Mouse (Mus musculus): ENCODE measurements around the gene Slc25a15. TPM values are rescaled to one million over a fixed set of nuclear protein-coding genes. Genes with fewer than 3 reads are reported as not detected.

Slc25a15 gene
- 17.0 and 17.3 TPM in 2 replicates for polyA plus RNA-seq (2015; fragmentation: Nextera tagmentation; extraction: Ambion mirVana)

DNA sequence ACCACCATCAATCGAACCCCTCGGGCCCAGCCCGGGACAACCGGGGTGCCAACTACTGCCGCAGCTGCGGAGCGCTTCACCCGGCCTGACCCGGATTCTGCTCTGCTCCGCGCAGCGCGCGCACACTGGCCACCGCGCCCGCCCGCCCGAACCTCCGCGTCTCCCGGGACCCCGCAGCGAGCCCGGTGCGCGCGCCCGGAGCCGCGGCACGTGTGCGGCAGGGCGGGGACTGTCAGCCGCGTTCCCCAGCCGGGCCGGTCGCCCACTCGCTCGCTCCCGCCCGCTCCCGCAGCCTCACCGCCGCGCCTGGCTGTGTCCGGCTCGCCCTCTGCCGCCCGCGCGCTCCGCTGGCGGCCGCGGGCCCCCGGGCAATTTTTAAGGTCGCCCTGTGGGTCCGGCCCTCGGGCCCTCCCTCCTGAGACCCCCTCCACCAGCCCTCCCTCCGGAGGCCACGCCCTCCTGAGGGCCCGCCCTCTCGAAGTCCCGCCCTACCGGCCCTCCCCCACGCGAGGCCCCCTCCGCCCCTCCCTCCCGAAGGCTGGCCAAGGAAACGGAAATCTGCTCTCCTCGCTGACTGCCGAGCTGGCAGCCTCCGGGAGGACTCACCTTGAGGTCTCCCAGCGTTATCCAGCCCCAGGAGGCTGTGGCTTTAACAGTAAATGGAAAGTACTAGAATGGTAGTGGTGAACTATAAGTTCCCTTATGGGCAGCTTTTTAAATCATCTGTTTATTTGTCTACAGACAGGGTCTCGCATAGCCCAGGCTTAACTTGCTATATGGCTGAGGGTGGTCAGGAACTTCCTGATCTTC is at the start of gene Slc25a15:
TSS of gene Slc25a15 (minus strand) at position 456 of the 810 bp plus-strand sequence.
- Histone ChIP-seq H3K4me3 (peak within 1 kb of the TSS; percentile 76), H3K4me1 (peaks cover 22% of the 10 kb centered on the region), H3K27me3 (no peaks in the 10 kb centered on the region), H3K36me3 (peaks cover 8% of the 10 kb centered on the region), H3K9me3 (no peaks in the 10 kb centered on the region), H3K27ac (peak within 1 kb of the TSS; percentile 73), H3K9ac (peak within 1 kb of the TSS; percentile 85), H3K4me2 (replicated peaks) (peak within 1 kb of the TSS; percentile 75)
- WGBS = under 1% methylated on average over 54 of the region's 77 CpGs
- ATAC-seq (ENCODE audit: low FRiP score, low read depth) = peak; percentile 91

DNA sequence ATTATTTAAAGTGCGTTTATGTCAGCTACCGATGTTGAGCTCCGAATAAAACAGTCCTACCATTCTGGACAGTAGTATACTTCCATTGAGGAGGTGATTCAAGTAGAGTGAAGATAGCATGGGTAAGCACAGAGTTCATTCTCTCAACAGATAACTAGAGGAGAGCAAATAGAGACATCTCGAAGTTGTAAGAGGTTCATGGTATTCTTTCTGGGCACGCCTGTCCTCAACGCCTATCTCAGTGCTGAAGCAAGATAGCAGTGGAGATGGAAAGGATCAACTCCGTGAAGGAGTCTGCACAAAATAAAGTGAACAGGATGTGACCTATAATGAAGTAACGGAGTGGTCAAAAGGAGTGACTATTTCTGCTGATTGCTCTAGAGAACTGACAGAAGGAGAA is 13.6 kb upstream of the Slc25a15 start:
- ATAC-seq (ENCODE audit: low FRiP score, low read depth) = no peak
- WGBS = 21% methylated on average over 8 of the region's 8 CpGs
- peak overlapping the region; percentile 85 for H3K4me3 ChIP-seq
- H3K36me3 ChIP-seq = peaks cover 18% of the 10 kb centered on the region
- no peaks in the 10 kb centered on the region for H3K9me3 ChIP-seq
- peak overlapping the region; percentile 40; the same call in 1 of the 2 replicates for H3K27ac ChIP-seq
- peaks cover 11% of the 10 kb centered on the region for H3K4me1 ChIP-seq
- peak overlapping the region; percentile 75 for H3K4me2 ChIP-seq (replicated peaks)
- H3K9ac ChIP-seq = peak overlapping the region; percentile 92
- H3K27me3 ChIP-seq = no peaks in the 10 kb centered on the region

GRCm38 (mm10) chr8:22411282-22411702 is 12.9 kb upstream of the Slc25a15 start, which contains the start of gene Mrps31:
Gene Mrps31 (plus strand): TSS chr8:22411361.
- Histone ChIP-seq H3K4me1 (peaks cover 11% of the 10 kb centered on the region), H3K9me3 (no peaks in the 10 kb centered on the region), H3K27me3 (no peaks in the 10 kb centered on the region), H3K4me2 (replicated peaks) (peak within 1 kb of the TSS; percentile 75), H3K4me3 (peak within 1 kb of the TSS; percentile 85), H3K36me3 (peaks cover 13% of the 10 kb centered on the region), H3K27ac (peak within 1 kb of the TSS; percentile 40; the same call in 1 of the 2 replicates), H3K9ac (peak within 1 kb of the TSS; percentile 92)
- WGBS = under 1% methylated on average over 25 of the region's 25 CpGs
- peak; percentile 96 for ATAC-seq (ENCODE audit: low FRiP score, low read depth)

- peaks cover 11% of the 10 kb centered on the region for H3K4me1 ChIP-seq
- peak overlapping the region; percentile 75 for H3K4me2 ChIP-seq (replicated peaks)
- H3K9me3 ChIP-seq = no peaks in the 10 kb centered on the region
- H3K27me3 ChIP-seq = no peaks in the 10 kb centered on the region
- peak overlapping the region; percentile 92 for H3K9ac ChIP-seq
- peaks cover 8% of the 10 kb centered on the region for H3K36me3 ChIP-seq
- 17% methylated on average over 16 of the region's 16 CpGs for WGBS
- no peak overlapping the region for H3K27ac ChIP-seq
- ATAC-seq (ENCODE audit: low FRiP score, low read depth) = no peak; the same call in 1 of the 2 replicates
- H3K4me3 ChIP-seq = peak overlapping the region; percentile 85
These were observed 12.4 kb upstream of the Slc25a15 start for GRCm38 (mm10) chr8:22410688-22411281.

GRCm38 (mm10) chr8:22405733-22406132 is 7.3 kb upstream of the Slc25a15 start:
- Histone ChIP-seq H3K36me3 (no peaks in the 10 kb centered on the region), H3K27me3 (no peaks in the 10 kb centered on the region), H3K9ac (no peak overlapping the region), H3K9me3 (no peaks in the 10 kb centered on the region), H3K27ac (no peak overlapping the region), H3K4me3 (no peak overlapping the region), H3K4me2 (replicated peaks) (no peak overlapping the region), H3K4me1 (peaks cover 3% of the 10 kb centered on the region; the same call in 1 of the 2 replicates)
- WGBS = 80% methylated on average over 6 of the region's 6 CpGs
- no peak for ATAC-seq (ENCODE audit: low FRiP score, low read depth)

- Histone ChIP-seq H3K9me3 (no peaks in the 10 kb centered on the region), H3K4me1 (peaks cover 5% of the 10 kb centered on the region; the same call in 1 of the 2 replicates), H3K9ac (no peak overlapping the region), H3K4me2 (replicated peaks) (no peak overlapping the region), H3K36me3 (no peaks in the 10 kb centered on the region), H3K4me3 (no peak overlapping the region), H3K27me3 (no peaks in the 10 kb centered on the region), H3K27ac (no peak overlapping the region)
- no peak for ATAC-seq (ENCODE audit: low FRiP score, low read depth)
- 90% methylated on average over 2 of the region's 2 CpGs for WGBS
These were observed 4.8 kb upstream of the Slc25a15 start for GRCm38 (mm10) chr8:22403235-22403634.

DNA sequence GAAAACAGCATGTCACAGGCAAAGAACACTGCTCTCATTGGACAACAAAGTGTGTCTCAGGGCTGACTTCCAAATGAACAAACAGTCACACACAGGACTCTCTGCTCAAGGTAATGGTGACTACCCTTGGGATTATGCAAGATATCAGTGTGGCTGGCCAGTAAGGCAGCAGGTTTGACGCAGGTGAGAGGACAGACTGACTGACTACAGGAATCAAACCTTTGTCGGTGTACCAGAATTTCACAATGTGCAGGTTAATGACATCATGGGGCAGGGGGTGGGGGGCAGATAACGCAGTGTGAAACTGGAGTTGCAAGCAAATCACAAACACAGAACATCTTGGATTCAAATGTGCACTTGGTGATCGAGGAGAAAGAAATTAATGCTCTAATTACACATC is 2.2 kb upstream of the Slc25a15 start:
- Histone ChIP-seq H3K27ac (no peak overlapping the region), H3K36me3 (no peaks in the 10 kb centered on the region), H3K4me1 (peaks cover 22% of the 10 kb centered on the region), H3K4me2 (replicated peaks) (no peak overlapping the region), H3K4me3 (no peak overlapping the region), H3K27me3 (no peaks in the 10 kb centered on the region), H3K9ac (no peak overlapping the region), H3K9me3 (no peaks in the 10 kb centered on the region)
- no peak for ATAC-seq (ENCODE audit: low FRiP score, low read depth)
- 88% methylated on average over 4 of the region's 4 CpGs for WGBS

DNA sequence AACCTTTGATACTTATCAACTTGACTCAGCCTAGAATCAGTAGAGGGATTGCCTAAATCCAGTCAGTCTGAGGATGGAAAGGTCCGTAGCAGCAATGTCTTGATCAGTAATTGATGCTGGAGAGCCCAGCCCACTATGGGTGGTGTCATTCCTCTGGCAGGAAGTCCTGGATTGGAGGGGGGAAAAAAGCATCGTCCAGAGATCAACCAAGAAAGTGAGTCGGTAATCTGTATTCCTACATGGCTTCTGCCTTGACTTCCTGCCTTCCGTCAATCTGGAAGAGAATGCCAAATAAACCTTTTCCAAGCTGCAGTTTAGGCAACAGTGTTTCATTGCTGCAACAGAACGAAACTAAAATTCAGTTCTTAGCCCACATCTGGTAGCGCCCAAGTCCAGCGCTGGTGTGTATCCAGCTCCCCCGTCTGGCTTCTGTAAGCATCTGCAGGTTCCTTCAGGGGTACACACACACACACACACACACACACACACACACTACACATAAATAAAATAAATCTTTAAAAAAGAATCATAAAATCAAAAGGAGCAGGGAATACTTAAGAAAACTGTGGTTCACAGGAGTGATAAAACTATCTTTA is 986 bp upstream of the Slc25a15 start:
- 84% methylated on average over 8 of the region's 8 CpGs for WGBS
- H3K27ac ChIP-seq = peak overlapping the region; percentile 73
- H3K4me1 ChIP-seq = peaks cover 22% of the 10 kb centered on the region
- H3K9ac ChIP-seq = peak overlapping the region; percentile 85
- H3K4me3 ChIP-seq = peak overlapping the region; percentile 76
- peaks cover 3% of the 10 kb centered on the region; the same call in 1 of the 2 replicates for H3K36me3 ChIP-seq
- H3K27me3 ChIP-seq = no peaks in the 10 kb centered on the region
- no peak for ATAC-seq (ENCODE audit: low FRiP score, low read depth)
- H3K4me2 ChIP-seq (replicated peaks) = peak overlapping the region; percentile 75
- no peaks in the 10 kb centered on the region for H3K9me3 ChIP-seq

DNA sequence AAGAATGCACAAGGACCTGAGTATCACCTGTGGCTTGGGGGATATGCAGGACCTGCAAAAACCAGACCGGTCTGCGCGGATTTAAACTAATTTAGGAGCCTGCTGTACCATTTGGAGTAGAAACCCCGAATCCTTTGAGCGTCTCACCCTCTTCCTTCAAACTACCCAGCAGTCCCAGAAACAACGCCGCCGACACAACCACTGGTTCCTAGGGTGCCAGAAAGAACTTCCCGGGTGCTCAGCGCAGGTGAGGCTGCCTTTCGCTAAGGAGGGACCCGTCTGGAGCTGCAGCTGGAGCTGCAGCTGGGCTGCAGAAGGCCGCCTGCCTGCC is 621 bp downstream of the Slc25a15 start:
- no peaks in the 10 kb centered on the region for H3K9me3 ChIP-seq
- no peaks in the 10 kb centered on the region for H3K27me3 ChIP-seq
- 0% methylated on average over 13 of the region's 13 CpGs for WGBS
- ATAC-seq (ENCODE audit: low FRiP score, low read depth) = no peak; the same call in 1 of the 2 replicates
- H3K4me3 ChIP-seq = peak overlapping the region; percentile 76
- peak overlapping the region; percentile 63; the same call in 1 of the 2 replicates for H3K27ac ChIP-seq
- H3K4me1 ChIP-seq = peaks cover 22% of the 10 kb centered on the region
- H3K4me2 ChIP-seq (replicated peaks) = peak overlapping the region; percentile 75
- peak overlapping the region; percentile 85 for H3K9ac ChIP-seq
- H3K36me3 ChIP-seq = peaks cover 8% of the 10 kb centered on the region

DNA sequence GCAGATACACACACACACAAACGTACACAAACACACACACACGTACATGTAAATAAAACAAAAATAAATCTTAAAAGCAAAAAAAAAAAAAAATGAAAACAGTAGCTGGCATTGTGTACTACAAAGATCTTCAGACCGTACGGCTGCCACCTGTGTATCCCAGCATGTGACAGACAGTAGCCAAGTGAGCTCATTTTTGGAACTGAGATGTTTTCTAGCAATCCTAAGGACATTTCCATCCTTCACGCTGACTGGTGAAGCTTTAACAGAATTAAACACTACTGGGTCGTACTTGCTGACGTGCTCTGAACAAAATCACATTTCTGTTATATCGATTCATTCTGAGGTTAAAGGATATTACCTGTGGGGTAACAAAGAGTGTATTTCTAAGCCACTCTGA is 3.1 kb downstream of the Slc25a15 start:
- Histone ChIP-seq H3K36me3 (peaks cover 17% of the 10 kb centered on the region), H3K27me3 (no peaks in the 10 kb centered on the region), H3K4me1 (peaks cover 22% of the 10 kb centered on the region), H3K9me3 (no peaks in the 10 kb centered on the region), H3K4me2 (replicated peaks) (no peak overlapping the region), H3K9ac (no peak overlapping the region), H3K4me3 (no peak overlapping the region), H3K27ac (no peak overlapping the region)
- no peak for ATAC-seq (ENCODE audit: low FRiP score, low read depth)
- WGBS = 94% methylated on average over 8 of the region's 8 CpGs

DNA sequence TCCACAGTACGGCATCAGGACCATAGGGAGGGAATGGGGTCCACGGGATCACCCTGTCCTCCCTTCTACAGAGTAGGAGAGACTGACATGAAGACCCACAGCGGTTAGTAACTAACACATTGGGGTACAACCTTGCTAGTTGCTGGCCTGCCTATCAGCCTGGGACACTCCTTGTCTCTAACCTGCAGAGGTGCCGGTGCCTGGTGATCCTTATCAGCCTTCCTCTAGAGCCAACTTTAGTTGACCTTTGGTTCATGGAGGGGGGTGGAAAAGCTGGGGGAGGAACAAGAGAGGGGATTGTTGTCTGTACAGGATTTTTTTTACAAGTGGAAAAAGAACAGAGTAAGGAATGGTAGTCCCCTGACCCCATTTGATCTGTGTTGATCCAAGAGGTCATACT is 3.9 kb downstream of the Slc25a15 start:
- H3K27ac ChIP-seq = no peak overlapping the region
- H3K4me3 ChIP-seq = no peak overlapping the region
- 82% methylated on average over 4 of the region's 4 CpGs for WGBS
- no peak overlapping the region for H3K4me2 ChIP-seq (replicated peaks)
- H3K9ac ChIP-seq = no peak overlapping the region
- no peak for ATAC-seq (ENCODE audit: low FRiP score, low read depth)
- H3K4me1 ChIP-seq = peaks cover 22% of the 10 kb centered on the region
- no peaks in the 10 kb centered on the region for H3K27me3 ChIP-seq
- H3K36me3 ChIP-seq = peaks cover 25% of the 10 kb centered on the region
- no peaks in the 10 kb centered on the region for H3K9me3 ChIP-seq

All from limb, embryonic 13.5 days (tissue).